Mouse (Mus musculus) macrophage (primary cell): ENCODE data around the gene Dlk2. TPM values are rescaled to one million over a fixed set of nuclear protein-coding genes. Genes with fewer than 3 reads are reported as not detected.
A peak's percentile ranks its signal among the peaks of the same experiment; 100 is the strongest.

Experiments
- H3K27ac ChIP-seq: fragments of 350-480 bp; formaldehyde crosslinking; 2 replicates; pipeline ENCODE4 v1.9.0; 2021
- H3K36me3 ChIP-seq: fragments of 350-480 bp; formaldehyde crosslinking; 2 replicates; pipeline ENCODE4 v1.9.0; 2021; ENCODE audit errors: inconsistent target
- H3K4me3 ChIP-seq: fragments of 350-480 bp; formaldehyde crosslinking; 2 replicates; pipeline ENCODE4 v1.9.0; 2021; ENCODE audit errors: inconsistent target
- H3K79me2 ChIP-seq: fragments of 350-480 bp; formaldehyde crosslinking; 2 replicates; pipeline ENCODE4 v1.9.0; 2021; ENCODE audit errors: inconsistent target
- WGBS: methylation state at CpG from one replicate; pipeline ENCODE4 v1.1.7; 2026; ENCODE audit warnings: inconsistent platforms; ENCODE audit not compliant: missing documents; 5-methylcytosine and 5-hydroxymethylcytosine counted together
- polyA plus RNA-seq: library from polyadenylated mRNA; stranded (reverse); fragments of 250-400 nt; gene quantifications from 3 replicates; pipeline ENCODE4 v1.2.4, GENCODE M21; 2018; ENCODE audit warnings: inconsistent platforms

Dlk2 gene
- polyA plus RNA-seq, 1 experiment from 2014 or later: not detected

GRCm38 (mm10) chr17:46315813-46316212, 18.6 kb downstream of the Dlk2 start:
- Histone ChIP-seq H3K4me3 (no peak overlapping the region), H3K27ac (no peak overlapping the region), H3K79me2 (no peaks in the 10 kb centered on the region), H3K36me3 (no peaks in the 10 kb centered on the region)
- 89% methylated on average over 10 of the region's 10 CpGs for WGBS

- no peak overlapping the region for H3K4me3 ChIP-seq
- no peak overlapping the region for H3K27ac ChIP-seq
- H3K36me3 ChIP-seq: no peaks in the 10 kb centered on the region
- H3K79me2 ChIP-seq: no peaks in the 10 kb centered on the region
- WGBS: 88% methylated on average over 6 of the region's 6 CpGs
These were observed 23.3 kb downstream of the Dlk2 start for GRCm38 (mm10) chr17:46320492-46320891.

GRCm38 (mm10) chr17:46322046-46322823, 25.0 kb downstream of the Dlk2 start:
- H3K79me2 ChIP-seq: no peaks in the 10 kb centered on the region
- WGBS: 97% methylated on average over 14 of the region's 14 CpGs
- H3K27ac ChIP-seq: no peak overlapping the region

GRCm38 (mm10) chr17:46327413-46327905, 30.2 kb downstream of the Dlk2 start:
- Histone ChIP-seq H3K27ac (0 out of 2 replicates have a peak overlapping the region, but pooled peaks have one; percentile 24), H3K36me3 (no peaks in the 10 kb centered on the region), H3K79me2 (no peaks in the 10 kb centered on the region), H3K4me3 (peak overlapping the region; percentile 55)
- 5% methylated on average over 26 of the region's 27 CpGs for WGBS

More at GRCm38 (mm10) chr17:46322046-46322823, 25.0 kb downstream of the Dlk2 start:
- Histone ChIP-seq H3K36me3 (no peaks in the 10 kb centered on the region), H3K4me3 (no peak overlapping the region)

- Histone ChIP-seq H3K4me3 (peak within 1 kb of the TSS; percentile 55), H3K36me3 (no peaks in the 10 kb centered on the region), H3K27ac (peak within 1 kb of the TSS; percentile 49), H3K79me2 (no peaks in the 10 kb centered on the region)
- under 1% methylated on average over 40 of the region's 40 CpGs for WGBS
These were observed 30.8 kb downstream of the Dlk2 start, which contains the start of gene Abcc10 for GRCm38 (mm10) chr17:46327906-46328534. Abcc10 (minus strand) TSS chr17:46328352.

GRCm38 (mm10) chr17:46328723-46329122, 31.5 kb downstream of the Dlk2 start:
- Histone ChIP-seq H3K36me3 (no peaks in the 10 kb centered on the region), H3K27ac (peak overlapping the region; percentile 49; the same call in 1 of the 2 replicates), H3K4me3 (peak overlapping the region; percentile 55), H3K79me2 (no peaks in the 10 kb centered on the region)
- WGBS: 85% methylated on average over 6 of the region's 6 CpGs

GRCm38 (mm10) chr17:46336475-46336874, 39.3 kb downstream of the Dlk2 start:
- no peaks in the 10 kb centered on the region for H3K79me2 ChIP-seq
- no peaks in the 10 kb centered on the region for H3K36me3 ChIP-seq
- no peak overlapping the region for H3K27ac ChIP-seq
- H3K4me3 ChIP-seq: no peak overlapping the region
- 53% methylated on average over 4 of the region's 5 CpGs for WGBS

GRCm38 (mm10) chr17:46341208-46341607, 44.0 kb downstream of the Dlk2 start:
- H3K27ac ChIP-seq: peak overlapping the region; percentile 83
- 6% methylated on average over 7 of the region's 7 CpGs for WGBS
- no peak overlapping the region for H3K4me3 ChIP-seq
- no peaks in the 10 kb centered on the region for H3K79me2 ChIP-seq
- no peaks in the 10 kb centered on the region for H3K36me3 ChIP-seq

- 91% methylated on average over 8 of the region's 8 CpGs for WGBS
- Histone ChIP-seq H3K27ac (no peak overlapping the region), H3K36me3 (no peaks in the 10 kb centered on the region), H3K79me2 (no peaks in the 10 kb centered on the region), H3K4me3 (no peak overlapping the region)
These were observed 53.9 kb downstream of the Dlk2 start for GRCm38 (mm10) chr17:46351026-46351700.

Other genes with a start within 250 kb of the Dlk2 start
- gene Mrps18a, start 186.4 kb upstream of the Dlk2 start, polyA plus RNA-seq: 44.6 to 65.2 TPM (median 53.4 TPM) in 3 replicates
- gene Rsph9, start 153.2 kb upstream of the Dlk2 start, polyA plus RNA-seq: 0.99 to 5.6 TPM (median 1.8 TPM) in 3 replicates
- gene Mad2l1bp, start 143.9 kb upstream of the Dlk2 start, polyA plus RNA-seq: 8.1 to 18.8 TPM (median 17.6 TPM) in 3 replicates
- 28.2 to 71.1 TPM (median 37.1 TPM) in 3 replicates for gene Gtpbp2, start 136.4 kb upstream of the Dlk2 start, polyA plus RNA-seq
- gene Polh, start 94.8 kb upstream of the Dlk2 start, polyA plus RNA-seq: 4.5 to 10.3 TPM (median 5.2 TPM) in 3 replicates
- gene Xpo5, start 94.6 kb upstream of the Dlk2 start, polyA plus RNA-seq: 15.0 to 22.0 TPM (median 16.0 TPM) in 3 replicates
- gene Polr1c, start 49.4 kb upstream of the Dlk2 start, polyA plus RNA-seq: 17.2 to 29.5 TPM (median 28.2 TPM) in 3 replicates
- 26.4 to 65.4 TPM (median 42.0 TPM) in 3 replicates for gene Yipf3, start 49.3 kb upstream of the Dlk2 start, polyA plus RNA-seq
- gene Lrrc73, start 43.9 kb upstream of the Dlk2 start, polyA plus RNA-seq: 0.20 to 0.32 TPM in 2 of 3 replicates, not detected in the other
- 9.7 to 12.8 TPM (median 12.5 TPM) in 3 replicates for gene Tjap1, start 14.4 kb upstream of the Dlk2 start, polyA plus RNA-seq
- 1.8 to 3.9 TPM (median 2.4 TPM) in 3 replicates for gene Abcc10, start 30.9 kb downstream of the Dlk2 start, polyA plus RNA-seq
- 6.7 to 12.9 TPM (median 11.8 TPM) in 3 replicates for gene Zfp318, start 86.3 kb downstream of the Dlk2 start, polyA plus RNA-seq
- gene Crip3, start 131.5 kb downstream of the Dlk2 start, polyA plus RNA-seq: not detected in 3 replicates
- gene Slc22a7, start 141.0 kb downstream of the Dlk2 start, polyA plus RNA-seq: not detected in 3 replicates
- gene Ttbk1, start 190.3 kb downstream of the Dlk2 start, polyA plus RNA-seq: not detected in 3 replicates
- 0.57 to 9.8 TPM (median 0.97 TPM) in 3 replicates for gene Dnph1, start 199.3 kb downstream of the Dlk2 start, polyA plus RNA-seq
- gene Cul9, start 249.0 kb downstream of the Dlk2 start, polyA plus RNA-seq: 8.0 to 13.4 TPM (median 8.8 TPM) in 3 replicates